Mouse (Mus musculus): ENCODE measurements around the gene Dynlt1b.
"Not testable (repeated sequence)": the region's sequence is repeated elsewhere in the genome, so short reads cannot be mapped to it uniquely, and the experiment has no call there.

The Dynlt1b gene

DNA sequence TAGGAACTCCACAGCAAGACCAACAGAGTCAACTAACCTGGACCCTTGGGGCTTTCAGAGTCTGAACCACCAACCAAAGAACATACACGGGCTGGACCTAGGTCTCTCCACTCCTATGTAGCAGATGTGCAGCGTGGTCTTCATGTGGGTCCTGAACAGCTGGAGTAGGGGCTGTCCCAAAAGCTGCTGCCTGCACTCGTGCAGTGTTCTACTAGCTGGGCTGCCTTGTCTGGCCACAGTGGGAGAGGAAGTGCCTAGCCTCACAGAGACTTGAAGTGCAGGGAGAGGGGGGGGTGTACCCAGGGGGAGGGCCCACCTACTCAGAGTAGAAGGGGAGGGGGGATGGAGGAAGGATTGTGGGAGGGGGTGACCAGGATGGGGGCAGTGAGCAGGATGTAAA, 7.1 kb upstream of the Dynlt1b start:
- not testable (repeated sequence) for DNase-seq (ENCODE audit: low read depth, low spot score)

DNA sequence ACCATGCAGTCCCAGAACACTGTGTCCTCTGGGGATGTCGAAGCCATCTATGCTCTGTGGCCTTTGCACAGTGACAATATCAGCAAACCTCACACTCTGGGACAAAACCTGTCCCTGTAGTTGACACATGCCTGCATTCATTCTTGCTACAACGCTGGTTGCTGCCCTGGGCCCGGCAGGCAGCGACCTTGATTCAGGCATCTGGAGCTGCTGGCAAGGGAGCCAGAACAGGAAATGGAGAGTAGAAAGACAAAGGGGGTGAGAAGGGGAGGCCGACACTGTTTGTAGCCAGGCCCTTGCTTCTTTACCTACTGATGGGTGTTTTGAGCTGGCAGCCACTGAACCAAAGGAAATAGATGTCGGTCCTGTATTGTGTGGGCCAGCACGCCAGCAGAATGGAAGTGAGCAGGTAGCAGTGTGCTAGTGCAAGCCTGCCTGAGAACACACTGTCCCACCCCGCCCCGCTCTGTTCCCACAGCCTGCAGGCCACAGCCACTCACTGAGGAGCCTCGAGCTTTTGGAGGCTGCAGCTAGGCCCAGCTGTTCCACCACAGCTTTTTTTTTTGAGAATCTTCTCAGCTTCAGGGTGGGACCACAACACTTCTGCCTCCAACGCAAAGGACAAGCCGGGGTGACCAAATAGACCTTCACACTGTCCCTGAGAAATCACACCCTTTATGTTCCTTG, 5.5 kb upstream of the Dynlt1b start:
- DNase-seq (ENCODE audit: low read depth, low spot score): not testable (repeated sequence)

DNA sequence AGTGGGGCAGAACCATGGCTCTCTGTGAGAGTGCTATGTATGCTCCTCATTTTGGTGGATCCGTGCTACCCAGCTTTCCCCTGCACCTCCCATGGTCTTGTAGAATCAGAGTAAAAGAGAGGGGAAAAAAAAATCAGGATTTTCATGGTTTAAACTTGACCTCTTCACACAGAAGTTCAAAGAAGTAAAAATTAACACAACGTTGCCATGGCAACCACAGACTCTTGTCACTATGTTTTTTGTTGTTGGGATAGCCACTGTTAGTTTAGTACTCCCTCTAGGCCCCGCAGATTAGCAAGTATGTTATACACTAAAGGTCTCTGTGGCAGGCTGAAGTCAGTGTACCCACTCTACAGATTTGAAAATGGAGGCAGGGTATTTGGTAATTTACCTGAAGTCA, 4.6 kb upstream of the Dynlt1b start:
- not testable (repeated sequence) for DNase-seq (ENCODE audit: low read depth, low spot score)

DNA sequence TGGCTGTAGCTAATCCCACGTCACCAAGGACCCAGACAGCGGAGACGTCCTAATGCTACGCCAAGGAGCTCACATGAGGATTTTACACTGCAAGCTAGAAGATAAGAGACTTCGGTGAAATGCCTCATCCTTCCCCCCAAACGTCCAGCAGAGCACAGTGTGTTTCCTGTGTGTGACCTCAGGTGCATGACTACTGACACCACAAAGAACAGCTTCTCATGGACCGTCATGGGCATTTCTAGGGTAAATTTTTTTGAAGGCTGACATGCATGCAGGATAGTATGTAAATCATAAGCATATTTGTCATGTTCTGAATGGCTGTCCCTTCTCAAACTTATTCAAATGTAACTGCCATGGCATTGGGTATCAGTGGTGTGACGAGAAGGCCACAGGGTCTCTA, 3.0 kb upstream of the Dynlt1b start:
- not testable (repeated sequence) for DNase-seq (ENCODE audit: low read depth, low spot score)

DNA sequence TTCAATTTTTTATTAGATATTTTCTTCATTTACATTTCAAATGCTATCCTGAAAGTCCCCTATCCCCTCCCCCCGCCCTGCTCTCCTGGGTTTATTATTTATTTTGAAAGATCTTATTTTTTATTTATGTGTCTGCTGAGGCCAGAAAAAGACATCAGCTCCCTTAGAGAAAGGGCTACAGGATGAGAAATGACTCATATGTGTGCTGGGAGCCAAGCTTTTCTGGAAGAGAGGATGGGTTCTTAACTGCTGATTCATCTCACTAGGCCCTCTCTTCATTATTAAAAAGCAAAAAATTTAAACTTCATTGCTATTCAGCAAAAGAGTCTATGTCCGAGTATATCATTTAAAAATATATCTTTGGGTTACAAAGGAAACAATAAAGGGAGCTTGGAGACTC, 986 bp upstream of the Dynlt1b start:
- not testable (repeated sequence) for DNase-seq (ENCODE audit: low read depth, low spot score)

DNA sequence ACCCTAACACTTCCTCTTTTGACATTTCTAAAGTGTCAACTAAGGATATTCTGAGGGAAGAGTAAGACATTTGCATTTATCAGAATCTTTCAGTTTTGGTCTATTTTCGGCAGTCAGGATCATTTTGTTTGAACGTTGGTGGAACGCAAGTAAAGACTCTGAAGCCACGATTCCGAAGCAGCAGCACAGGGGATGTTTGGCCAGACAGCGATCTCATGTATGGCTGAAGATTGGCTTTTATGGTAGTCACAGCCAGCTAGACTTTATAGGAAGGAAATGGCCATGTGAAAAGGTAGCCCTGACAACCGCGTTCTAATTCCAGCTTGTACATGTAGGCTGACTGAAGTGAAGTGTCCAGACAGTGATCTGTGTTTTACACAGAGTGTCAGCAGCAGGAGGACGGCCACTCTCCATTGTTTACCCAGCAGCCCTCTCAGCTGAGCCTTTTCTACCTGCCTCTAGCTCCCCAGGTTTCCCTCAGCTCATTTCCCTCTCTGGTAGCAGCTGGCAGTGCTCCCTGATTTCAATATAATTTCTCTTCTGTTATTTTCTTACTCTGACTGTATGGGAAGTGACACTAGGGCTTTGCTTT, 594 bp downstream of the Dynlt1b start:
- not testable (repeated sequence) for DNase-seq (ENCODE audit: low read depth, low spot score)

DNA sequence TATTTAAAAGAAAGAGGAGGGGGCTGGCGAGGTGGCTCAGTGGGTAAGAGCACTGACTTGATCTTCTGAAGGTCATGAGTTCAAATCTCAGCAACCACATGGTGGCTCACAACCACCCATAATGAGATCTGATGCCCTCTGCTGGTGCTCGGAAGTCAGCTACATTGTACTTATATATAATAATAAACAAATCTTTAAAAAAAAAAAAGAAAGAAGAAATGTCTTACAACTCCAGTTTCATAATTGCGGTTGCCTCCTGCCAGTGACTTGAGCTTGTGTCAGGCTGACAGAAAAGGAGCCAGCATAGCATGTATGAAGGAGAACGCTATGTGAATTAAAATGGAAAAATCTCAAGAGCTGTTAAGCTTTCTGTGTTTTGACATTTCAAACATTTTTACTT, 2.5 kb downstream of the Dynlt1b start:
- peak; percentile 36 for DNase-seq (ENCODE audit: low read depth, low spot score)

DNA sequence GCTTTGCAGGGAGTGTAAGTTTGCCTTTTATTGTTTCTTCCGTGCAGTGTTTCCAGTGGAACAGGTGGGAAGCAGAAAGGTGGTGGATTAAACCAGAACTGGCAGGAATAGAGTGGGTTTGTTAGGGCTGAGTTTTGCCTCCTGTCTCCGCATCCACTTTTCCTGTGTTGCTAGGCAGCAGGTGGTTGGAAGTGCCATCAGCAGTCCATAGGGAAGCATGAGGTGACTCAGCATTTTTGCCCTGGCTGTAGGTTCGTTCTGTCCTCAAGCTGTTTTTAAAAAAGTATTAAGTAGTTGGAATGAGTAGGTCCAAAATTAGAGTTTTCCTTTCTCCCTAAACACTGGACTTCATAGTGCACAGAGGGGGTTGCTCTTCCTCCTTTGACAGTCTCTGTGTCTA, 3.8 kb downstream of the Dynlt1b start:
- not testable (repeated sequence) for DNase-seq (ENCODE audit: low read depth, low spot score)

DNA sequence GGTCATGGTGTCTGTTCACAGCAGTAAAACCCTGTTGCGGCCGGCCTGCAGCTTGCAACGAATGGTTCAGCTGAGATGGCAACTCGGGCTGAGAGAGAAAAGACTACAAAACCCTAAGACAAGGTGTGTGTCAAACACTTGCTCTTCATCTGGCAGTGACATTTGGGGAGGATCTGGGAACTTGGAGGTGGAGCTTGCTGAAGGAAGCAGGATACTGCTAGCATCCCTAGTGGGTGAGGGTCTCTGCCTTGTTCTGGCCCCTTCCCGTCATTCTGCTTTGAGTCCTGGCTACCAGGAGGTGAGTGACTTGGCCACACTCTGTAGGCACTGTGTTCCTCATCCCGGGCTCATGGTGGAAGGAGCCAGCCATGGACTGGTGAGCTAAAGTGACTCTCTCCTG, 8.2 kb downstream of the Dynlt1b start:
- not testable (repeated sequence) for DNase-seq (ENCODE audit: low read depth, low spot score)

DNA sequence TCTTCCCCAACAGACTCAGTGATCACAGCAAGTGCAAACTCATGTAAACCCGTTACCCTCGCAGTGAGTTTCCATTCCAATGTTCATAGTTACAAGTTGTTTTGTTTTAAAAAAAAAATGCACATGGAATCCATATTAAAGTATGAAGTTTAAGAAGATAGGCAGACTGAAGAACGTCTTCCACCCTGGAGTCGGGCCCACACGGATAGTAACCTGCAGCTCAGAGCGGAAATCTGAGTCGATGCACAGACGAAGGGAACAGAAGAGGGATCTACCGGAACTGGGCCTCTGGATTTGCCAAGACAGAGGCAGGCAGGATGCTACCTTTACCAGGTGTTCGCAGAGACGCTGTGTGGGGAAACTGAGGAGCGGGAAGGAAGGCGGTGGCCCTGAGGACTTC, 10.0 kb downstream of the Dynlt1b start:
- DNase-seq (ENCODE audit: low read depth, low spot score): not testable (repeated sequence)

DNA sequence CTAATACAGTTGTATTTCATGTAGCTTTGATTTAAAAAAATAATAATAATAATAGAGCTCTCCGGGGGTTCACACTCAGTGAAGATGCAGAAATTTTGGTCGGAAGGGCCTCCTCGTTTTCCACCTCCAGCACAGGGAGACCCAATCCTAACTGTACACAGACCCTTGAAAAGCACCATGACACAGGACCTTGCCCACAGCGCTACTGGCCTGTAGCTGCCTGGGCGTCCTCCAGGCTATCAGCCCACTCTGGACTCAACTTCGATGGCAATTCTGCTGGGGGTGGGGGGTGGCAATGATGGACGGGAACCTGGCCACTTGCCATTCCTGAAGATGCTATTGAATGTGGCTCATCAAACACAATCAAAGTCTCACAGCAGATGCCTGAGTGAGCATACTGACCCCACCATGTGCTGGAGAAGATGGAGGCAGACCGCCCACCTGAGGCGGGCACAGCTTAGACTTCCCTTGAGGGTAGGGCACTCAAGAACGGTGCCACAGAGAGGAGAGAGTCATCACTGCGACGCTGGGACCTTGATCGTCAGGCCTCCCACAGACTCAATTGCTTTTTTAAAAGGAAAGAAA, 10.7 kb downstream of the Dynlt1b start:
- not testable (repeated sequence) for DNase-seq (ENCODE audit: low read depth, low spot score)

DNA sequence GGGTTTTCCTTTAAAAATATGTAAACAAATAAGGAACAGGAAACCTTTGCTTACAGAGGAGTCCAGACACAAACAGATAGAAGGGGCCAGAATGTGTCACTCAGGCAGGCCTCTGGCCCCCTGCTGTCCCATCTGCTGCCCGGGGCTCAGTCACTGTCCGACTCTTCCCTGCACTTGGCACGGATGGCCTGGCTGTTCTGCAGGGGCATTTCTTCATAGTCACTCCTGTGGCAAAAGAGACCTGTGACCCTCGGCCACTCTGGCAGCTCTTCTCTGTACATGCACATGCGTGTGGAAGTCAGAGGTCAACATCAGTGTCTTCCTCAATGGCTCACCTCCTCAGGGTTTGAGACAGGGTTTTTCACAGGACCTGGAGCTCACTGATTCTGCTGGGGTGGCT, 11.3 kb downstream of the Dynlt1b start:
- not testable (repeated sequence) for DNase-seq (ENCODE audit: low read depth, low spot score)

DNA sequence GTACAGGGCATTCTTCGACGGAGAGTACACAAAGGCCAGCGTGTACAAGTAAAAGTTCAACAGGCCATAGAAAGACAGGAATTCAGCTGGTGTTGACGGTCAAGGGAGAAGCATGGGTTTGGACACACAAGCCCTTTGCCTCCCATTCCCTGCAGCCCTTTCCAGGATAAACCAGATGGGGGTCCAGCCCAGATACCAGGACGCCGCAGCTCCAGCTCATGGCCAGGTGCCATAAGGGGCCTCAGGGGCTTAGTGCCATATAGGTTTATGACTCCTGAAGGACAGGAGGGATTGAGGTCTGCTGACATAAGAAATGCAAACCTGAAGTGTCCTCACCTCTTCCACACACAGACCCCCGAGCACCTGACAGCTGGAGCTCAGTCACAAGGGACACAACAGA, 12.6 kb downstream of the Dynlt1b start:
- DNase-seq (ENCODE audit: low read depth, low spot score): not testable (repeated sequence)

DNA sequence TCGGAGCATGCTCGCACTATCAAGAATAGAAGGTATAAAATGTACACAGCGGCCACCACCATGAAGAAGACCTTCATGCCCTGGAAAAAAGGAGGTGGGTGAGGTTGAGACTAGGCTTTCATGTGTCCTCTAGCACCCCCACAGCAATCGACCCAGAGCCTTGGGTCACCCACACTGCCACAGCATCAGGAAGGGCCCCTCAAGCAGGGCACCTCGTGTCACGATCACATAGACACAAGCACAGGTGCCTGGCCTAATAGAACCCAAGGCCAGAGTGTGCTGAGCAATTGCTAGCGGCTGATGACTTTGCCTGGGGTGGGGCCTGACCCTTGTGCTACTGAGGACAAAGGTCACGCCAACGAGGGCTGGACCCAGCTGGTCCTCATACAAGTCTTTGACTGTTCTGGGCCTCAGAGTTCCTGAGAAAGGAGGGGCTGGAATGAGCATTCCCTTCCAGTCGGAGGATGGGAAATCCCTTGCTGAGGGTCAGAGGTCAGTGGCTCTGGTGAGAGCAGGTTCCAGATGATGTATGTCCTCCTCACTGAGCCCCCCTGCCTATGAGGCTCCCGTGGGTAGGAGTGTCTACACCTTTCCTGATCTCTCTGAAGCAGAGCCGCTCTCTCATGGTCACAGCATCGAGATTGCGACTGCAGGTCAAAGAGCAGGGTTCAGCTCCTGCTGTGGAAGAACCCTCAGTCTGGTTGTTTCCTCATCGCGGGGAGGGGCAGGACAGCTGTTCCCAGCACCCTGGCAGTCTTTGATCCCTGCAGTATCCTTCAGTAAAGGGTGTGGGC, 16.1 kb downstream of the Dynlt1b start:
- DNase-seq (ENCODE audit: low read depth, low spot score): not testable (repeated sequence)

DNA sequence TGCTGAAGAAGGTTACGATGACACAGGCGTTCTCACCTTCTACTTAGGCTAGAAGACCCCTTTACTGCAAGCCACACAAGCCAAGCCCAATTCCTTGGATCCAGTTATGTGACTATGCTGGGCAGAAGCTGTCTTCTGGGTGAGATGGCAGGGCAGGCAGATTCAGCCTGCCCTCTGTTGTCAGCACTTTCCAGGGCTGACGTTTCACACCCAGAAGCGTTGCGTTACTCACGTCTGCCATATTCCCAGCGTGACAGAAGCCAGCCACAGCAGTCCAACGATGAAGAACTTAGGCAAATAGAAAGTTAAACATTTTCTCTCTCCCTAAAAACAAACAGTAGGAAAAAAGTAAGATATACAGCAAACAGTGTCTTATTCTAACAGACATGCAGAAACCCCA, 18.4 kb downstream of the Dynlt1b start:
- not testable (repeated sequence) for DNase-seq (ENCODE audit: low read depth, low spot score)

DNA sequence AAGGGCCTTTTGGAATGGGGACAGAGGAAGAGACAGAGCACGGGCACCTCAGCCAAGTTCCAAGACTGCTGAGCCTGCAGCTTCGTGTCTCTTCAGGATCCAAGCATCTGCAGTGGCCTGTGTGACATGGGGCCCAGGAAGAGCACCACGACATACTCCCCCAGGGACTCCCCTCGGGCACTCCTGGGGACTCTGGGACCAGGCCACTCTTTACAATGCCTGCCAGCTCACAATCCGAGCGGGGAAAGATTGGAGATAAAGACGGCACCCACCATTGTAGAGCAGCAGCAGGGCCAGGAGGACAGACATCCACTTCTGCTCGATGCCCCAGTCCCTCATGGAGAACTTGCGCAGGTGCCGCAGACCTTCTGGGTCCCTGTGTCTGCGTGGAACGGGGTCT, 19.3 kb downstream of the Dynlt1b start:
- DNase-seq (ENCODE audit: low read depth, low spot score): not testable (repeated sequence)

DNA sequence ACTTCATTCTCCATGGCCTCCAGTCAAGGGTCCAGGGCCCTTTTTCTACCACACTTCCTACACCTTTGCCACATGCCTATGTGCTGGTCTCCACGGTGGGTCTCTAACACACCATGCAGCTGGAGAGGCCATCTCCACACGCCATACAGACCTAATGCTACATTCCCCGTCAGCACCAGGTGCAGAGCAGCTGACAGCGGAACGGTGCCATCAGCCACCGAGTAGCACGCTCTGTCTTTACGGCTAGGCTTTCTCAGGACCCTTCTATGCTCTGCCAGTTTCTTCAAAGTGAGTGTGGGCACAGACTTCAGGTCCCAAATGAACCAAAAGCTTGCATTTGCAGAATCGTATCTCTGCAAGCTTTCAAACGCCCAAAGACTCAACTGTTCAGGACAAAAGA, 21.3 kb downstream of the Dynlt1b start:
- not testable (repeated sequence) for DNase-seq (ENCODE audit: low read depth, low spot score)

DNA sequence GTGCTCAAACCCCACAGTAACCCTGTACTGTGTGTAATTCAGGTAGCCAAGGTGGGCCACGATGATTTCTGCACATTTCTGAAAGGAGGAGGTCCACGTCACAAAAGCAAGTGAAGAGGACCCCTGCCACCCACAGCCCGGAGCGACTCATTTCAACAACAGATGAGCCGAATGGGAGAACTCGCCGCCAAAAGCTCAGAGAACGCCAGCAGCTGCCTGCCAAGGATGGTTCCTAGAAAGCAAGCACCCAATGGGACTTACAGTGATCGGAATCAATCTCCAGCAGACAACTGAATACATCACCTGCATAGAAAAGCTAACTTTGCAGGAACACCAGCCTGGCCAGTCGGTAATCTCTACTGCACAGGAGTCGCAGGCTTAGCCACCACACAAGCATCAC, 22.8 kb downstream of the Dynlt1b start:
- DNase-seq (ENCODE audit: low read depth, low spot score): not testable (repeated sequence)

DNA sequence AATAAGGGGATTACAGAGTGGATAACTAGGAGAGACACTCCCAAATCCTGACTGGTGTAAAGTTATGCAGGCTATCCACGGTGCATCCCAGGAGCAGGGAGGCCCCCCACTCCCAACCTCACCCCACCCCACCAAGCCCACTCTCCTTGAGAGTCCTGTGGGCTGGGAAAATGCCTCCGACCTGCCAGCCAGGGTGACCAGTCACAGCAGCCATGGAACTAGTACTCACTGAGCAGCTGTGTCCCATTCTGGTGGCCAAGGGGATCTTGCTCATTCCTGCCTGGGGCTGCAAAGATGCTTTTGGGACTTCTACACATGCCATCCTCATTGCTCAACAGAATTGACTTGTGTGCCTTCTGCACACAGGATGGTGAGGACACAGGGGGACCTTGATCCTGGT, 24.8 kb downstream of the Dynlt1b start:
- not testable (repeated sequence) for DNase-seq (ENCODE audit: low read depth, low spot score)

DNA sequence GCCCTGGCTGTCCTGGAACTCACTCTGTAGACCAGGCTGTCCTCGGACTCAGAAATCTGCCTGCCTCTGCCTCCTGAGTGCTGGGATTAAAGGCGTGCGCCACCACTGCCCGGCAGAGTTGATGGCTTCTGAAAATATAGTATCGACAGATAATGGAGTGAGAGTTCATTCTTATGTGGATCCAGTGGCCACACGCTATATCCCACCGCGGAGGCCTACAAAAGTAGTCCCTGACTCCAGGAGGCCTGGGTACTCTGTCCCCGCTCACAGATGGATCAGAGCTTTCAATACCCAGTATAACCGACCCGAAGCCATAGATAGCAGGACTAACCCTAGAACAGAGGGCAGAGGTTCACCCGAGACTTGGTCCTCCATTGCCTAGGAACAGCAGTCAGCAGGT, 26.0 kb downstream of the Dynlt1b start:
- not testable (repeated sequence) for DNase-seq (ENCODE audit: low read depth, low spot score)

DNA sequence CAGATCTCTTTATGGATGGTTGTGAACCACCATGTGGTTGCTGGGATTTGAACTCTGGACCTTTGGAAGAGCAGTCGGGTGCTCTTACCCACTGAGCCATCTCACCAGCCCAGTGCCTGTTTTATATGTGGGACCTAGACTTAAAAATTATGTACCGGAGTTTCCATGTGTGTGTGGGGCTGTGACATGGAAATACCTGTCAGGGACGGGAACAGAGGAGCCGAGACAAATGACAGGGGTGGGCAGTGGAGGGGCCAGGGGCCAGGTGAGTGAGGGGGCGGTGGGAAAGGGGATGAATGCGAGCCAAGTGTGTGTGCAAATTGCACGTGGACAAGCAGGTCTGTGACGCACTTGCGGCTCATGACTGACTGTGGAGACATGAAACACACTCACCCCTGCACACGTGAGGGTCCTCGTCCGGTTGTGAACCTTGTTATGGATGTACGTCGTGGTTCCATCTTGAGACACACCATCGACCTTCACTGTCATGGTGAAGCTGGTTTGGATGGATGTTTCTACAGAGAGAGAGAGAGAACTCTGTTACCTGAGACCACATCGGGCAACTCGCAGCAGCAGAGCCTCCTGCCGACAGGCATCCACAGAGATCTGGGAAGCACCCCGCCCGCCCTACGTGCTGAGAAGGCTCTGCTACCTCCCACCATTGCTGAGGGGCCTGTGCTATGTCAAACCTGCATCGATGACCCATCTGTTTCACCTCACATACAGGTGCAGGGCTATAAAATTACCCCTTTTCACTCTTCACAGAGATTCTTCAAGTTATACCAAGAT, 26.9 kb downstream of the Dynlt1b start:
- DNase-seq (ENCODE audit: low read depth, low spot score): not testable (repeated sequence)

Measured in CD4-positive, CD25-positive, alpha-beta regulatory T cell, adult 2 months (primary cell).